Mouse (Mus musculus): ENCODE results near the gene Gm20388. TPM values are rescaled to one million over a fixed set of nuclear protein-coding genes. Genes with fewer than 3 reads are reported as not detected.

Gm20388 gene
- polyA plus RNA-seq, 1 experiment from 2014 or later = not detected

GRCm38 (mm10) chr8:122461473-122462148, 2551.0 kb downstream of the Gm20388 start:
- Histone ChIP-seq H3K4me2 (ENCODE audit: low read depth, low read length) (no peak overlapping the region), H3K9ac (ENCODE audit: low read length) (no peak overlapping the region), H3K4me1 (replicated peaks; ENCODE audit: control insufficient read depth, insufficient read depth, low read length) (peaks cover 16% of the 10 kb centered on the region), H3K4me3 (ENCODE audit: low read length) (no peak overlapping the region), H3K9me3 (ENCODE audit: control insufficient read depth, low read length) (no peaks in the 10 kb centered on the region), H3K27me3 (ENCODE audit: control insufficient read depth, insufficient read depth, low read depth, low read length) (peaks cover 30% of the 10 kb centered on the region), H3K27ac (ENCODE audit: low read length) (no peak overlapping the region), H3K36me3 (ENCODE audit: control insufficient read depth, insufficient read depth, low read length) (peaks cover 3% of the 10 kb centered on the region)
- no peak for ATAC-seq (ENCODE audit: low read depth)
- 57% methylated on average over 11 of the region's 11 CpGs for WGBS

GRCm38 (mm10) chr8:122462510-122462909, 2551.9 kb downstream of the Gm20388 start:
- no peaks in the 10 kb centered on the region for H3K9me3 ChIP-seq (ENCODE audit: control insufficient read depth, low read length)
- H3K4me3 ChIP-seq (ENCODE audit: low read length) = no peak overlapping the region
- H3K36me3 ChIP-seq (ENCODE audit: control insufficient read depth, insufficient read depth, low read length) = peaks cover 7% of the 10 kb centered on the region
- ATAC-seq (ENCODE audit: low read depth) = no peak
- H3K4me1 ChIP-seq (replicated peaks; ENCODE audit: control insufficient read depth, insufficient read depth, low read length) = peaks cover 16% of the 10 kb centered on the region
- H3K9ac ChIP-seq (ENCODE audit: low read length) = no peak overlapping the region
- no peak overlapping the region for H3K27ac ChIP-seq (ENCODE audit: low read length)
- no peak overlapping the region for H3K4me2 ChIP-seq (ENCODE audit: low read depth, low read length)
- WGBS = 55% methylated on average over 8 of the region's 8 CpGs
- H3K27me3 ChIP-seq (ENCODE audit: control insufficient read depth, insufficient read depth, low read depth, low read length) = peaks cover 28% of the 10 kb centered on the region

GRCm38 (mm10) chr8:122463651-122464640, 2553.3 kb downstream of the Gm20388 start:
- ATAC-seq (ENCODE audit: low read depth) = peak; percentile 21; the same call in 1 of the 2 replicates
- Histone ChIP-seq H3K4me3 (ENCODE audit: low read length) (no peak overlapping the region), H3K27me3 (ENCODE audit: control insufficient read depth, insufficient read depth, low read depth, low read length) (peaks cover 25% of the 10 kb centered on the region), H3K9ac (ENCODE audit: low read length) (no peak overlapping the region), H3K27ac (ENCODE audit: low read length) (peak overlapping the region; percentile 42; the same call in 1 of the 2 replicates), H3K4me2 (ENCODE audit: low read depth, low read length) (no peak overlapping the region; the same call in 1 of the 2 replicates), H3K36me3 (ENCODE audit: control insufficient read depth, insufficient read depth, low read length) (peaks cover 12% of the 10 kb centered on the region), H3K4me1 (replicated peaks; ENCODE audit: control insufficient read depth, insufficient read depth, low read length) (peaks cover 16% of the 10 kb centered on the region), H3K9me3 (ENCODE audit: control insufficient read depth, low read length) (no peaks in the 10 kb centered on the region)
- WGBS = 24% methylated on average over 12 of the region's 12 CpGs

- no peak overlapping the region for H3K4me3 ChIP-seq (ENCODE audit: low read length)
- 68% methylated on average over 7 of the region's 7 CpGs for WGBS
- ATAC-seq (ENCODE audit: low read depth) = no peak
- no peak overlapping the region for H3K9ac ChIP-seq (ENCODE audit: low read length)
- H3K27me3 ChIP-seq (ENCODE audit: control insufficient read depth, insufficient read depth, low read depth, low read length) = peaks cover 20% of the 10 kb centered on the region
- H3K4me1 ChIP-seq (replicated peaks; ENCODE audit: control insufficient read depth, insufficient read depth, low read length) = peaks cover 16% of the 10 kb centered on the region
- no peak overlapping the region for H3K27ac ChIP-seq (ENCODE audit: low read length)
- no peaks in the 10 kb centered on the region for H3K9me3 ChIP-seq (ENCODE audit: control insufficient read depth, low read length)
- H3K4me2 ChIP-seq (ENCODE audit: low read depth, low read length) = no peak overlapping the region
- peaks cover 12% of the 10 kb centered on the region for H3K36me3 ChIP-seq (ENCODE audit: control insufficient read depth, insufficient read depth, low read length)
These were observed 2554.3 kb downstream of the Gm20388 start for GRCm38 (mm10) chr8:122464985-122465384.

GRCm38 (mm10) chr8:122467816-122468215, 2557.2 kb downstream of the Gm20388 start:
- no peak overlapping the region for H3K27ac ChIP-seq (ENCODE audit: low read length)
- no peak overlapping the region for H3K4me3 ChIP-seq (ENCODE audit: low read length)
- H3K4me1 ChIP-seq (replicated peaks; ENCODE audit: control insufficient read depth, insufficient read depth, low read length) = peaks cover 9% of the 10 kb centered on the region
- WGBS = 89% methylated on average over 13 of the region's 13 CpGs
- H3K9ac ChIP-seq (ENCODE audit: low read length) = no peak overlapping the region
- no peak overlapping the region for H3K4me2 ChIP-seq (ENCODE audit: low read depth, low read length)
- H3K27me3 ChIP-seq (ENCODE audit: control insufficient read depth, insufficient read depth, low read depth, low read length) = no peaks in the 10 kb centered on the region
- no peaks in the 10 kb centered on the region for H3K9me3 ChIP-seq (ENCODE audit: control insufficient read depth, low read length)
- no peak for ATAC-seq (ENCODE audit: low read depth)
- H3K36me3 ChIP-seq (ENCODE audit: control insufficient read depth, insufficient read depth, low read length) = peaks cover 14% of the 10 kb centered on the region

- H3K27me3 ChIP-seq (ENCODE audit: control insufficient read depth, insufficient read depth, low read depth, low read length) = no peaks in the 10 kb centered on the region
- H3K4me1 ChIP-seq (replicated peaks; ENCODE audit: control insufficient read depth, insufficient read depth, low read length) = no peaks in the 10 kb centered on the region; the same call in 1 of the 2 replicates
- WGBS = 80% methylated on average over 6 of the region's 6 CpGs
- H3K4me2 ChIP-seq (ENCODE audit: low read depth, low read length) = no peak overlapping the region
- peaks cover 14% of the 10 kb centered on the region for H3K36me3 ChIP-seq (ENCODE audit: control insufficient read depth, insufficient read depth, low read length)
- H3K4me3 ChIP-seq (ENCODE audit: low read length) = no peak overlapping the region
- H3K9me3 ChIP-seq (ENCODE audit: control insufficient read depth, low read length) = no peaks in the 10 kb centered on the region
- ATAC-seq (ENCODE audit: low read depth) = no peak
- H3K27ac ChIP-seq (ENCODE audit: low read length) = no peak overlapping the region
- H3K9ac ChIP-seq (ENCODE audit: low read length) = no peak overlapping the region
These were observed 2558.8 kb downstream of the Gm20388 start for GRCm38 (mm10) chr8:122469407-122469806.

- H3K4me3 ChIP-seq (ENCODE audit: low read length) = no peak overlapping the region
- no peak overlapping the region for H3K9ac ChIP-seq (ENCODE audit: low read length)
- no peak overlapping the region for H3K27ac ChIP-seq (ENCODE audit: low read length)
- H3K36me3 ChIP-seq (ENCODE audit: control insufficient read depth, insufficient read depth, low read length) = peaks cover 14% of the 10 kb centered on the region
- no peak overlapping the region for H3K4me2 ChIP-seq (ENCODE audit: low read depth, low read length)
- no peaks in the 10 kb centered on the region for H3K9me3 ChIP-seq (ENCODE audit: control insufficient read depth, low read length)
- H3K27me3 ChIP-seq (ENCODE audit: control insufficient read depth, insufficient read depth, low read depth, low read length) = no peaks in the 10 kb centered on the region
- peaks cover 5% of the 10 kb centered on the region for H3K4me1 ChIP-seq (replicated peaks; ENCODE audit: control insufficient read depth, insufficient read depth, low read length)
- ATAC-seq (ENCODE audit: low read depth) = no peak
- WGBS = 79% methylated on average over 10 of the region's 10 CpGs
These were observed 2559.3 kb downstream of the Gm20388 start for GRCm38 (mm10) chr8:122469965-122470364.

- H3K36me3 ChIP-seq (ENCODE audit: control insufficient read depth, insufficient read depth, low read length) = peaks cover 14% of the 10 kb centered on the region
- peaks cover 6% of the 10 kb centered on the region for H3K4me1 ChIP-seq (replicated peaks; ENCODE audit: control insufficient read depth, insufficient read depth, low read length)
- H3K9ac ChIP-seq (ENCODE audit: low read length) = no peak overlapping the region
- no peak overlapping the region for H3K4me2 ChIP-seq (ENCODE audit: low read depth, low read length)
- no peak for ATAC-seq (ENCODE audit: low read depth)
- H3K27ac ChIP-seq (ENCODE audit: low read length) = no peak overlapping the region
- H3K9me3 ChIP-seq (ENCODE audit: control insufficient read depth, low read length) = no peaks in the 10 kb centered on the region
- no peak overlapping the region for H3K4me3 ChIP-seq (ENCODE audit: low read length)
- 74% methylated on average over 5 of the region's 5 CpGs for WGBS
- H3K27me3 ChIP-seq (ENCODE audit: control insufficient read depth, insufficient read depth, low read depth, low read length) = no peaks in the 10 kb centered on the region
These were observed 2560.1 kb downstream of the Gm20388 start for GRCm38 (mm10) chr8:122470691-122471090.

GRCm38 (mm10) chr8:122473911-122474421, 2563.3 kb downstream of the Gm20388 start:
- ATAC-seq (ENCODE audit: low read depth) = no peak
- 81% methylated on average over 8 of the region's 8 CpGs for WGBS
- Histone ChIP-seq H3K36me3 (ENCODE audit: control insufficient read depth, insufficient read depth, low read length) (0 out of 2 replicates have a peak, but pooled peaks cover 2% of the 10 kb centered on the region), H3K27ac (ENCODE audit: low read length) (no peak overlapping the region), H3K9me3 (ENCODE audit: control insufficient read depth, low read length) (no peaks in the 10 kb centered on the region), H3K4me3 (ENCODE audit: low read length) (no peak overlapping the region), H3K9ac (ENCODE audit: low read length) (no peak overlapping the region), H3K4me2 (ENCODE audit: low read depth, low read length) (no peak overlapping the region), H3K27me3 (ENCODE audit: control insufficient read depth, insufficient read depth, low read depth, low read length) (no peaks in the 10 kb centered on the region), H3K4me1 (replicated peaks; ENCODE audit: control insufficient read depth, insufficient read depth, low read length) (peaks cover 12% of the 10 kb centered on the region)
